Mouse (Mus musculus): ENCODE measurements around the gene Cdh3.
"Not testable (repeated sequence)": the region's sequence is repeated elsewhere in the genome, so short reads cannot be mapped to it uniquely, and the experiment has no call there.

Gene Cdh3

GRCm38 (mm10) chr8:106571551-106572172 lies 61.0 kb downstream of the Cdh3 start:
- DNase-seq (ENCODE audit: low spot score), result no peak

- not testable (repeated sequence) for DNase-seq (ENCODE audit: low spot score)
Measured at GRCm38 (mm10) chr8:106572175-106572574, 61.5 kb downstream of the Cdh3 start.

GRCm38 (mm10) chr8:106573168-106573567 lies 62.5 kb downstream of the Cdh3 start, which contains the start of gene Gm10073:
Gm10073 (minus strand) TSS chr8:106573461.
- not testable (repeated sequence) for DNase-seq (ENCODE audit: low spot score)

DNA sequence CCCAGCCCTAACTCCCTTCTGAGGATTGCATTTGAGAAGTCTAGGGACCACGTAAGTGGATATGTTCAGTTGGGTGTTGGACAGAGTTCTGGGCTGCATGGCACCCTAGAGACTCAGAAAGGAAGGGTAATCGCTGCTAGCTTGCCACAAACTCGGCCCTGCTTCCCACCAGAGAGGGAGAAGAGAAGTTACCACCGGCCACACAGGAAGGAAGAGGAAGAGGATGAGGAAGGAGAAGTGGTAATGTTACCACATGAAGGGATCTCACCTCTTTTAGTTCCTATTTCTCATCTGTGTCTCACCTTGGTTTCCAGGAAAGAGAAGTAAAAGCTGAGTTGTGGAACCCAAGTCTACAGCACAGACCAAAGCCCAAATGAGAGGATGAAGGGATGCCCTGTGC lies 63.6 kb downstream of the Cdh3 start:
- no peak for DNase-seq (ENCODE audit: low spot score)

- no peak for DNase-seq (ENCODE audit: low spot score)
Measured at GRCm38 (mm10) chr8:106576849-106577555, 66.3 kb downstream of the Cdh3 start.

DNA sequence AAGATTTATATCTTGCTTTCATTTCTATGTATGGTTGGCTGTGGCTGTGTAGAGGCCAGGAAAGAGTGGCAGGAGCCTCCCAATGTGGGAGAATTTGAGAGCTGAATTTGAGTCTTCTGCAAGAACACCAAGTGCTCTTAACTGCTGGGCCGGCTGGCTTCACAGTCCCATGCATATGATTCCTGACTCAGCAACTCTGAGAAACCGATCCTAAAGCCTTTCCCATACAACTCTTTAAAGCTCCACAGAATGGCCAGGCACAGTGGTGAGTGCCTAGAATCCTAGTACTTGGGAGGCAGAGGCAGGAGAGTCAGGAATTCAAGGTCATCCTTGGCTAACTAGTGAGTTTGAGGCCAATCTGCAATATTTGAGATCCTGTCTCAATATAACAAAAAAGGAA lies 68.8 kb downstream of the Cdh3 start:
- no peak for DNase-seq (ENCODE audit: low spot score)

GRCm38 (mm10) chr8:106581344-106582088 lies 70.8 kb downstream of the Cdh3 start:
- no peak for DNase-seq (ENCODE audit: low spot score)

- DNase-seq (ENCODE audit: low spot score), result no peak
Measured at GRCm38 (mm10) chr8:106584942-106585670, 74.4 kb downstream of the Cdh3 start.

DNA sequence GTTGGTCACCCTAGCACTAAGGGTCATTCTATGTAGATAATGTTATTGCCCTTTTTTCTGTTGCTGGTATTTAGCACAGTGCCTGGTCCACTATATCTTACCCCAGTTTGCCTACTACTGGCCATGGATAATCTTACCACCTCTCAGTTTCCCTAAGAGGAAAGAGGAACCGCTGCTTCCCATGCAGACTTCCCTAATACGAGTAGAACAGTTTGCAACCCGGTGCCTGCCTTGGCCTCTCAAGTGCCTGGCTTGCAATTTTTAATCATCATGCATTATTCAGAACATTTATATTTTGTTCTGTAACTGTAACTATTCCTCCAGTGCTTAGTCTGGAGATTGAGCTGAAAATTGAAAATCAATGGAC lies 75.0 kb downstream of the Cdh3 start:
- DNase-seq (ENCODE audit: low spot score), result no peak

DNA sequence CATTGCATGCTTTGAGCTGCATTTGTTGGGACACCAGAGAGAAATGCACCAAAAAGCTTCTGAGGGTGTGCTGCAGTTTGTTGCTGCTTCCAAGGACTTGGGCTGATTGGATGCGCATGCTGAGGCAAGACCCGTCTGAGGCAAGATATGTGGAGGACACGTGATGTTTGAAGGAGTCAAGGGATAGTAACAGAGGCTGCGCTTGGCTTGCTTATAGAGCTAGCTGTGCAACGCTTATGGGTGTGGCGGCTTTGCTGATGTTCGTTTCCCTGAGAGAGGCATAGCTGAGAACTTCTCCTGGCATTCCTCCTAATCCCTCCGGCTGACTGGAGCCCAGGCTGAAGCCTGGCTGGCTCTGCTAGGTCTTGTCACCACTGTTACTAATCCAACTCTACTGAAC lies 76.2 kb downstream of the Cdh3 start:
- no peak for DNase-seq (ENCODE audit: low spot score)

DNA sequence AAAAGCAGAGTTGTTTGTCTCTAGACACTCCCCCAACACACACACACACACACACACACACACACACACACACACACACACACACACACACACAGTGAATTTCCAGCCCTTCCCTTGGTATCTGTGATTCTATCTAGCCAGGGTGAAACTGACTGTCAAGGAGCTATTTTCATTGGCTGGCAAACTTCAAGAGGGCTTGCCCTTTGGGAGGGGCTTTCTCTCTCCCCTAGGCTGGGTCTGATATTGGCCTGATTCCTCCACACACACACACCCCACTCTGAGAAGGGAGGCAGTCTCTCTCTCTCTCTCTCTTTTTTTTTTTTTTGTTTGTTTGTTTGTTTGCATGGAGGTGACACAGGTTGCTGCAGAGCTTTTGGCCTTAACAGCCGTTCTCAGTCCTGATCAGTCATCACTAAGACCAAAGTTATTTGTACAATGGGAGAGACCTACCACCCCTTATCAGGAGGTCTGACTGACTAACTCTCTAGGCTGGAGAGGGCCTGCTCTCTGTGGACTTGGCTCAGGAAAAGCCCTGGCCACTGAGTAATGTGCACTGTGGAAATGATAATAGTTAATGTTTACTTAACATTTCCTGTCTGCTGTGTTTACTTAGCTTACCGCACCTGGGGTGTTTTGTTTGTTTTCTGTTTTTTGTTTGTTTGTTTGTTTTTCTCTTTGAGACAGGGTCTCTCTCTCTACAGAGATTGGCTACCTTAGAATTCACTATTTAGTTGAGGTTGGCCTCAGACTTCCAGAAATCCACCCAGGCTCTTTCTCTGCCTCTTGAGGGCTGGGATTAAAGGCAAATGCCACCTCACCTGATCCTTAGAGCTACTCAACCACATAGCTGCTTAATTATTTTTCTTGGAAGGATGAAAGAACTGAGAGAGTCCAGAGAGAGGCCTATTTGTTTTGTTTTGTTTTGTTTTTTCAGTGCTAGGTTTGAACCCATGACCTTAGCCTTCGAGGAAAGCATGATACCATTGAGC lies 78.0 kb downstream of the Cdh3 start:
- no peak for DNase-seq (ENCODE audit: low spot score)

DNA sequence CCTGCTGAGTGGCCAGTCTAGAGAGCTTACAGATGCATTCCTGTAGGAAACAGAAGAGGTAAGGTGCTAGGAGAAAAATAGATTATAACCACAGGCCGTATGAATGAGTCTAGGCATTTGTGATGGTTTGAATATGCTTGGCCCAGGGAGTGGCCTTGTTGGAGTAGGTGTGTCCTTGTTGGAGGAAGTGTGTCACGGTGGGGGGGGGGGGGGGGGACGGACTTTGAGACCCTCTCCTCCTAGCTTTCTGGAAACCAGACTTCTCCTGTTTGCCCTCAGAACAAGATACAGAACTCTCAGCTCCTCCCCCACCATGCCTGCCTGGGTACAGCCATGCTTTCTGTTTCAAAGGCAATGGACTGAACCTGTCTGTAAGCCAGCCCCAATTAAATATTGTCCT lies 81.8 kb downstream of the Cdh3 start:
- DNase-seq (ENCODE audit: low spot score), result no peak

DNA sequence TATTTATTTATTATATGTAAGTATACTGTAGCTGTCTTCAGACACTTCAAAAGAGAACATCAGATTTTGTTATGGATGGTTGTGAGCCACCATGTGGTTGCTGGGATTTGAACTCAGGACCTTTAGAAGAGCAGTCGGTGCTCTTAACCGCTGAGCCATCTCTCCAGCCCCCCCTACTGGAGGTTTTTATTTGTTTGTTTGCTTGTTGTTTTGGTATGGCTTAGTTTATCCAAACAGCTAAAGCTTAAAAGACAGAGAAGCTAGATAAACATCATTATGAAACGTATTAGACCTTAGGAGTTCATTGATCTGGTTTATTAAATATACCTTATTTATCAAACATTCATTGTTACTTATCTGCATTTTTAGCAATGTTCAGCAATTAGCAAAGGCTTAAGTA lies 84.9 kb downstream of the Cdh3 start:
- DNase-seq (ENCODE audit: low spot score), result not testable (repeated sequence)

DNA sequence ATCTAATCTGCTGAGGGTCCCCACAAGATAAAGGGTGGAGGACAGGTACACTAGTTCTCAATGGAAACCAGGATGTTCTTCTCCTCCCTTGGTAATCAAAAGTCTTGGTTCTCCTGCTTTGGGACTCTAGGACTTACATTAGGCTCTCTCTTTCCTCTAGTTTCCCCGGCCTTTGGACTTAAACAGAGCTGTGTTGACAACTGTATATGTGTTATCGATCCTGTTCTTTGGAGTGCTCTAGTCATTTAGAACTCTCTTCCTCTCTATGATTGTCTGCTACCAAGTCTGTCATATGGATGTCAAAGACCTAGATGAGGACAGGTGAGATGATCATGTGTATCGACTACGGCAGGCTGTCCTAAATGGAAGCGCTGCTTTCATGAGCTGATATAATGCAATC lies 86.4 kb downstream of the Cdh3 start:
- DNase-seq (ENCODE audit: low spot score), result no peak

- DNase-seq (ENCODE audit: low spot score), result no peak
Measured at GRCm38 (mm10) chr8:106599265-106599979, 88.7 kb downstream of the Cdh3 start.

DNA sequence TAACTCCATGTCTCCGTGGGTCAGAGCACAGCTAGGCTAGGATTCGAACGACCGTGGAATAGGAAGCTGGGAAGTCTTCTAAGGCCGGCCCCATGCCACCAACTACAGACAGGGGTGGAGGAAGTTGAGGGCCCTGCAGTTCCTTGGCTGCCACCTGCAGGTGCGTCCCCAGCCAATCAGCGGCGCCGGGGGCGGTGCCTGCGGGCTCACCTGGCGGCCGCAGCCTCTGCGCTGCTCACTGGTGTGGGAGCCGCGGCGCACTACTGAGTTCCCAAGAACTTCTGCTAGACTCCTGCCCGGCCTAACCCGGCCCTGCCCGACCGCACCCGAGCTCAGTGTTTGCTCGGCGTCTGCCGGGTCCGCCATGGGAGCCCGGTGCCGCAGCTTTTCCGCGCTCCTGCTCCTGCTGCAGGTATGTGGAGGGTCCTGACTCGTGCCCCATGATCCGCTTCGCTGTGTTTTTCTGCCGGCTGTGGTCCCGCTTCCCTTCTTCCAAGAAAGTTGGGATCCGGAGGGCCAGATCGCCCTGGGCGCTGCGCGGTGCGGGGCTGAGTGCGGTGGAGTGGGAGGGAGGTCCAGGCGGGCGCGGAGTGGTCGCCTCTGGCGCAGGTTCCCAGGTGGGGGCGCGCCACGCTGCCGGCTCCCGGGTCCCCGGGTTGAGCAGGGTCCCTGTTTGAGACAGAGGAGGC lies 92.6 kb downstream of the Cdh3 start, which contains the start of gene Cdh1:
Gene Cdh1 (plus strand): TSS at position 221 of the 689 bp plus-strand sequence.
- peak; percentile 46 for DNase-seq (ENCODE audit: low spot score)

DNA sequence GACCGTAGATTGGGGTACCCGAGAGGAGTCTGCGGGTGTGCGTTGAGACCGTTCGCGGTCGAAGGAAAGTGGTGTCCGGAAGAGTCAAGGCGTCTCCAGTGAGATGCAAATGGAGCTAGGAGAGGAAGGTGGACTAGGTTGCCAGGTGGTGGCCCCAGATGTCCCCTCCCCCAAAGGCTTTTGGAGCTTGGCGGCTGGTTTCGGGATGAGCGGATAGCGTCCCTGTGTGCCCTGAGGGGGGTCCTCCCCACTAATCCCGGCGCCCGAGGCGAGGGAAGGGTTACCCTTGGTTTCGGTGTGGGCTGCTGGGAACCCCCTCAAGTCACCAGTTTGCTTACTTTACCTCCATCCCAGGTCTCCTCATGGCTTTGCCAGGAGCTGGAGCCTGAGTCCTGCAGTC lies 93.2 kb downstream of the Cdh3 start:
- DNase-seq (ENCODE audit: low spot score), result no peak

- no peak for DNase-seq (ENCODE audit: low spot score)
Measured at GRCm38 (mm10) chr8:106605657-106606056, 95.0 kb downstream of the Cdh3 start.

DNA sequence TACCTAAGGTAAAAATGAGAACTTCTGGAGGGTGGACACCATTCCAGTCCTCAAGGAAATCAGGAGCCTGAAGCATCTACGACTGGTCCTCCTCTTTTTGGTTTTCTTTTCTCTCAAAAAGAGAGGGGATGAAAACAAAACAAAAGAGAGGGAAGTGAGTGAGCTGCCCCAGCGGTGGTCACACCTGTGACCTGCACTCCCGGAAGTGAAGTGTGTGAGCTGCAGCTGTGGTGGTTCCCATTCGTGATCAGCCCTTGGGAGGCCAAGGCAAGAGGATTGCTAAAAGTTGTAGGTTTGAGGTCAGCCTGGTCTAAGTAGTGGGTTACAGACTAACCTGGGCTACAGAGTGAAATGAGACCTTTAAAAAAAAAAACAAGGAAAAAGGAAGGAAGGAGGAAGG lies 95.4 kb downstream of the Cdh3 start:
- no peak for DNase-seq (ENCODE audit: low spot score)

DNA sequence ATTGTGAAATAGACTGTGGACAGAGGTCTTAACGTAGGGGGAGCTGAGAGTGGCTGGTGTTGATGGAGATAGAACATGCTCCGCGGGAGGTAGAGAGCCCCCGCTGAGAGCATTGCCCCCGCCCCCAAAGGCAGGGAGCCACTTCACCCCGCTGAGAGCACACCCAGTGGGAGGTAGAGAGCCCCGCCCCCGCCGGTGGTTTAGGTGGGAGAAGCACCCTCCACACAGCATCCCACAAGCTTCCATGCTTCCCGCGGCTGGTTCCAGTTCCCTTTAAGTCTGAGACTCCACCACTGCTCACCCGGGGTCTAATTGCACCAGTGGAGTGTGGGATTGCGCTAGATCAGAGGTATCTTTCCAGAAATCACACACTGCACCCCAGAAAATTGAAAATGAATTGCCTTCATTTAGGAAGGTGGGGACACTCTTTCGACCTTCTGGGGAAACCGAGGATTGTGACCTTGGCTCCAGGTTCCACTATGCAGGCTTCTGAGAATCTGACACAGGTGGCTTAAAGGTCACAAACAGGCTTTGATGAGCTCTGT lies 96.0 kb downstream of the Cdh3 start:
- no peak for DNase-seq (ENCODE audit: low spot score)
